Mouse (Mus musculus) cerebellum, adult 2 months (tissue): ENCODE results near the gene Cers3.

Experiments
- CTCF ChIP-seq: fragments of 200-500 bp; IDR thresholded peaks from 2 replicates; pipeline ENCODE4 v1.5.1; 2011; ENCODE audit warnings: low read depth, mild to moderate bottlenecking, control low read depth, low read length, moderate library complexity, borderline replicate concordance; ENCODE audit not compliant: insufficient read depth
- POLR2A ChIP-seq: fragments of 200-500 bp; IDR thresholded peaks from 2 replicates; pipeline ENCODE4 v1.6.1; 2011; ENCODE audit warnings: low read length, control low read depth, borderline replicate concordance; ENCODE audit not compliant: insufficient read depth

DNA sequence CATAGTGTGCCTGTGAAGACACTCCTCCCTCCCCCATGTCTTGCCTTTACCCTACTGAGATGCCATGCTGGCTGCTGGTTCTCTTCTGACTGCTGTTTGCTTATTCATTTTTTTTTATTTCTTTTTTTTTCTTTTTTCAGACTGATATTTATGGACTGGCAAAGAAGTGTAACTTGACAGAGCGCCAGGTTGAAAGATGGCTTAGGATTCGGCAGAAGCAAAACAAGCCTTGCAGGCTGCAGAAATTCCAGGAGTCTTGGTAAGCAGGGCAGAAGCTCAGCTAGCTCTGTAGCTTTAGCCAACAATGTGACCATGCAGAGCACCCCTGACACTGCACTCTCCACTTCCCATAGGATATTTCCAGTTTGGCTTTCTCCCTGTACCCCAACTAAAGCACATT lies 36.1 kb downstream of the Cers3 start:
- TF ChIP-seq POLR2A (no peak), CTCF (no peak)
